Mouse (Mus musculus): ENCODE measurements around the gene Sox5. TPM values are rescaled to one million over a fixed set of nuclear protein-coding genes. Genes with fewer than 3 reads are reported as not detected.

Sox5 gene
- total RNA-seq, 2 experiments from 2014 or later = 46.4 to 57.5 TPM

GRCm38 (mm10) chr6:143960081-143960480, 821.7 kb downstream of the Sox5 start:
- DNase-seq (ENCODE audit: low spot score in 2 of 2) = no peak
- intact Hi-C loops (cut with DNase I) = no loop called here

- intact Hi-C loops (cut with DNase I) = no loop called here
Measured at GRCm38 (mm10) chr6:143958372-143958771, 823.4 kb downstream of the Sox5 start.

GRCm38 (mm10) chr6:143957063-143957462, 824.7 kb downstream of the Sox5 start:
- DNase-seq (ENCODE audit: low spot score in 2 of 2) = no peak
- intact Hi-C loops (cut with DNase I) = no loop called here

More at GRCm38 (mm10) chr6:143958372-143958771, 823.4 kb downstream of the Sox5 start:
- DNase-seq (ENCODE audit: low spot score in 2 of 2) = peak in 1 of 2 experiments; percentile 43

DNA sequence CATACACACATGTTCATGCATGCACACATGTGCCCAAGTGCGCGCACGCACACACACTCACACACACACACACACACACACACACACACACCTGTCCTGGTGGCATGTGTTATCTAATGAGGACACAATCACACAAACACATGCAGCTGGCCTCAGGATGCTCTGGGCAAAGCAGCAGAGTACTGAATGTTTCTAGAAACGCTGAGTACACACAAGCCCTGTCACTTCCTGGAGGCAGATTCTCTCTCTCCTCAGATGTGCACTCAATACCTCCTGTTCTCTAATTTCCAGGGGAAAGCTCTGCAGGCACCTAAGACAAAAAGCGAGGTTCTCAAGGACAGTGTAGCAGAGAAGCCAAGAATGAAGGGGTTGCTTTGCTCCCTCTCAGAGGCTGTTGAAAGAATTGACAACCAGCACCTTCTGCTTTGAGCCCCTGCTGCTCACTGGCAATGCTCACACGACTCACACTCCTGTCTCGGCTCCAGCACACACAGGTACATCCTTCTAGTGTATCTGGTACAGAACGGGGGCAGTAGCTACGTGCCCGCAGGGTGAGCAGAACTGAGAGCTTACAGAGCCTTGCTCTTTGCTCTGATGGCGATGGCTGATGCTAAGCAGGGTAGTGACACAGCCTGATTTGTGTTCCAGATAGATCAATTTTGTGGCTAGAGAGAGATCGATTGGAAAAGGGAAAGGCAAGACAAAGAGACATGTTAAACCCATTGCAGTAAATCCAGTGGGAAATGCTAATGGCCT, 833.0 kb downstream of the Sox5 start:
- no peak for DNase-seq (ENCODE audit: low spot score in 2 of 2)
- intact Hi-C loops (cut with DNase I) = no loop called here

- DNase-seq (ENCODE audit: low spot score in 2 of 2) = no peak
- intact Hi-C loops (cut with DNase I) = no loop called here
Measured at GRCm38 (mm10) chr6:143948071-143948470, 833.7 kb downstream of the Sox5 start.

DNA sequence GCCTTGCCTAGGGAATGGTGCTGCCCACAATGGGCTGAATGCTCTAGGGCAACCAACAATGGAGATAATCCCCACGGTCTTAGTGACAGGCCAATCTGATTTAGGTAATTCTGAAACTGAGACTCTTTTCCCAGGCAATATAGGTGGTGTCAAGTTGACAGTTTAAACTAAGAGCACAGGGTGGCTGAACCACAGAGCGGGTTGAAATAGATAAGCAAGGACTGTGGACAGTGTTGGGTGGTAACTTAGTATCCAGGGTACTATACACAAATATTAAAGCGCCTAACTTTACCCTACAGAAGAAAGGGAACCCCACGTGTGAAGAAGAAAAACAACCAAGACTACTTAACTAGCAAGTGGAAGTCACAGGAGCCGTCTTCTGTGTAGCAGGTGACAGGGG, 838.7 kb downstream of the Sox5 start:
- DNase-seq (ENCODE audit: low spot score in 2 of 2) = no peak
- intact Hi-C loops (cut with DNase I) = no loop called here

- intact Hi-C loops (cut with DNase I) = no loop called here
- DNase-seq (ENCODE audit: low spot score in 2 of 2) = no peak
Measured at GRCm38 (mm10) chr6:143941291-143941785, 840.4 kb downstream of the Sox5 start.

DNA sequence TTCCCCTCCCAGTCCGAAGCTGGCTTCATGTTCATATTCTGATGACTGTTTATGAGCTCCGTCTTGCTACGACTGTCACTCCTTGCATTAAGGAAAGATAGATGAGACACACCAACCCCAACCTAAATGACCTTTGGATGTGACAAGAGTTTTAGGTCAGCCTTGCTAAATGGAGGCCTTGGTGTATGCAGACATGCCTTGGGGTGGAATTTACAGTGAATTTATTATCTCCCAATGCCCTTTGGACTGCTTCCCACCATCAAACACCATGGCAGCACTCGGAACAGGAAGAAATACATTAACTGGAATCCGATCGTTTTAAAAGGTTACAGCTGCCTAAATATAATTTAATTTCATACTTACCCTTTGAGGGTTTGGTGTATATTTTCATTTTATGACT, 858.6 kb downstream of the Sox5 start:
- intact Hi-C loops (cut with DNase I) = no loop called here
- no peak for DNase-seq (ENCODE audit: low spot score in 2 of 2)

- DNase-seq (ENCODE audit: low spot score in 2 of 2) = no peak
- intact Hi-C loops (cut with DNase I) = no loop called here
Measured at GRCm38 (mm10) chr6:143918405-143918947, 863.3 kb downstream of the Sox5 start.

DNA sequence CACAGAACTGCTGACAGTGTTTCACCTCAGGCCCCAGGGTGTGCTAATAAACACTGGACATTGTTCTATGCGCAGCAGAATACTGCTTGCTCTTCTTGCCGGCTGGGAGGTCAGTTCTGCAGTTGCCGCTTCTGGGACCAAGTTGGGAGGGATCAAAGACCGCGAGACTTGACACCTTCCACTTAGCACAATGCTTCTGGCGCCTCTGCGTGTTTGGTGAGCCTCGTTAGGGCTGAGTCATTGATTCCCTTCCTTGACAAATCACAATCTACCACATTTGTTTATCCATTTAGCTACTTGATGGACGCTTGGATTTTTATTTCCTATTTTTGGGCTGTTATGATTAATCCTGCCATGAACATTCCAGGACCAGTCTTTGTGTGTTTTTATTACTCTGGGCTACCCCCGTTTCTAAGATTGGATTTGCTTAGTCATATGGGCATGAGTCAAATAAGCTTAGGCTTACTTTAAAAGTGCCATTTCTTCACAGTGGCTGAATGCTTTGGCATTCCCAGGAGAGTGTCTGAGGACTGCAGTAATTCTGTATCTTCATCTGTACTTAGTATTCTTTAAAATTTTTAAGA, 865.5 kb downstream of the Sox5 start:
- intact Hi-C loops (cut with DNase I) = no loop called here
- DNase-seq (ENCODE audit: low spot score in 2 of 2) = peak in 1 of 2 experiments; percentile 67

DNA sequence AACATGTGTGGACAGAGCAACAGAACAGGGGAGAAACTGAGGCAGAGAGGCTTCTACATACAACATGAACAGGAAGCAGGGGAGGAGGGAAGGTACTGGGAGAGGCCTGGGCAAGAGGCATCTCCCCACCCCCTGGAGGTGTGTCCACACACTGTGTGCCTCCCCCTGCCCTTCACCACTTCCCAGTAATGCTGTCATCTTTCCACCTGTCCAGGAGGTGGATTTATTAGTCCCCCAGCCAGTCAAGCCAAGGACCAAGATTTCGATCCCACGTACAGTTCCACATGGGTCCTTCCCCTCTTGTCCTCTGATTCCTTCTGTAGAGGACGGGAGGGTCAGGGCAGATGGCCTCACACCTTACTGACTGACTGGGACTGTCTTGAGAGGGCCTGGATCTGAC, 866.1 kb downstream of the Sox5 start:
- intact Hi-C loops (cut with DNase I) = no loop called here
- DNase-seq (ENCODE audit: low spot score in 2 of 2) = no peak

GRCm38 (mm10) chr6:143912316-143912715, 869.5 kb downstream of the Sox5 start:
- no peak for DNase-seq (ENCODE audit: low spot score in 2 of 2)
- intact Hi-C loops (cut with DNase I) = no loop called here

DNA sequence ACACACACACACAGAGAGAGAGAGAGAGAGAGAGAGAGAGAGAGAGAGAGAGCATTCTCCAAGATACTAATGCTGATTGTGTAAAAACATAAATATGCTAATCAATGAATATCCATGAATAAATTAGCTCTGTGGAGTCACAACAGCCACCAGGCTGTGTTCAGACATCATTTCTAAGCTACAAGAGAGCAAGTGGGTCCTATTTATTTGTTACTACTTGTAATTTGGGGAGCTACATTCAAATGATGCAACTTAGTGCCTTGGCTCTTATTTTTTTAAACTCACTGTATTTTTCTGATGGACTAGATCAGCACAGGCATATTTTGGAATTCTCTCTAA, 877.1 kb downstream of the Sox5 start:
- intact Hi-C loops (cut with DNase I) = no loop called here

DNA sequence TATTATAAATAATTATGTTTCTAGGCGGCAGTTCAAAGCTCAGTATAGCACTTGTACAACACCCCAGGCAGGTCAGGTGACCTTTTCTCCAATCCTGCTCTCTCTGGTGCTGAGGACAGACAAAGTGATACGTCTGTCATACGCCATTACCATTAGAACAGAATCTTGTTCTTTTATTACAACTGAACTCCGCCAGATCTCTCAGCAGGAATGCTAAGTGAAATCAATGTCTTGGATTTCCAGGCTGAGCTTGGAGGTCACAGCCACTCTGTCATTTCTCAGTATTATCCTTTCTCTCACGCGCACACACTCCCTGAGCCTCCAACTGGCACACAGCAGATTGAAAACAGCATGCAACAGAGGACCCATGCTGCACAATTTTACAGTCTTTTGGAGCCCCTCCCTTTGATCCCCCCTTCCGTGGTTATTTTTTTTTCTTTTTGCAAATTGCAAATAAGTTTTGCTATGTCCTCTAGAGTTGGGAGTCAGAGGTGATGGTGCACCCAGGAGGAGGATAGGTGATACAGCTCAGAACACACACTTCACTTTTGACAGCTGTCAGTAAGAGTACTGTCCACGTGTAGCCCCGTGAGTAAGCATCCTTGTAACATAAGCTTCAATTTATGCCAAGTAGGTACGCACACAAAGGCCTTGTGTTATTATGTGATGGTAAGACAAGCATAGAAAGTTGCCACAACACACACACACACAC, 877.6 kb downstream of the Sox5 start:
- no peak for DNase-seq (ENCODE audit: low spot score in 2 of 2)
- intact Hi-C loops (cut with DNase I) = no loop called here

More for the DNA sequence above, 877.1 kb downstream of the Sox5 start:
- no peak for DNase-seq (ENCODE audit: low spot score in 2 of 2)

DNA sequence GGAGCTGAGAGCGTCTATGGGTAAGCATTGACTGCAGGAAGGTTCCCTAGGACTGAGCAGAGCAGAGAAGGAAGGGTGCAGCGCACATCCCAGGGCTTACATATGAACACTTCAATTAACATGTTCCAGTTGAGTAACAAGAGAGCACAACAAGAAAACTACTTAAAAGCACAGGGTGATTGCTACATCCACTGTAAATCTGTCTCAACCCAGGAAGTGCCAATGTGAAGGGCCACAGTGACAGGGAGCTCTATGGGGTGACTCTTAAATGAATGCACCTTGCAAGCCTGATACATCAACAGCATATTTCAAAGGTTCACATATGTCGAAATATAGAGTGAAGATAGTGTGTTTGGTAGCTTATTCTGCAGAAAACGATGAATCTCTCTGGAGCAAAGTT, 880.9 kb downstream of the Sox5 start:
- DNase-seq (ENCODE audit: low spot score in 2 of 2) = no peak
- intact Hi-C loops (cut with DNase I) = no loop called here

DNA sequence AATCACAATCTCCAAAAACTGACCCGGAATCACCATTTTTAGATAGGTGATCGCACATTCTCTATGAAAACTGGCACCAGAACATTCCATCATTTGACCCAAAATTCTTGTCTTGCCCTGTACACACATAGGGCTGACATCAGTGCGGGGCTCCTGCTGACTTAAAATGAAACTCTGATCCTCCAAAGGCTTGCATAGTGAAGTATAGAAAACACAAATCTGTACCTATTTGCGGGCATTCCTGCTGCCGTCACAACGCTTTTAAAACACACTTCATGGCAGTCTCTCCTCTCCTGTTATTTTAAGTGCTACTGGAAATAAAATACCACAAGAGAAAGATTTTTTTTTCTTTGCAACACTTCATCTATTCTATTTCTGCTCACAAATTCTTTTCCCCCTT, 886.7 kb downstream of the Sox5 start:
- DNase-seq (ENCODE audit: low spot score in 2 of 2) = peak in 1 of 2 experiments; percentile 46
- intact Hi-C loops (cut with DNase I) = no loop called here

- intact Hi-C loops (cut with DNase I) = no loop called here
- DNase-seq (ENCODE audit: low spot score in 2 of 2) = no peak
Measured at GRCm38 (mm10) chr6:143892869-143893268, 888.9 kb downstream of the Sox5 start.

DNA sequence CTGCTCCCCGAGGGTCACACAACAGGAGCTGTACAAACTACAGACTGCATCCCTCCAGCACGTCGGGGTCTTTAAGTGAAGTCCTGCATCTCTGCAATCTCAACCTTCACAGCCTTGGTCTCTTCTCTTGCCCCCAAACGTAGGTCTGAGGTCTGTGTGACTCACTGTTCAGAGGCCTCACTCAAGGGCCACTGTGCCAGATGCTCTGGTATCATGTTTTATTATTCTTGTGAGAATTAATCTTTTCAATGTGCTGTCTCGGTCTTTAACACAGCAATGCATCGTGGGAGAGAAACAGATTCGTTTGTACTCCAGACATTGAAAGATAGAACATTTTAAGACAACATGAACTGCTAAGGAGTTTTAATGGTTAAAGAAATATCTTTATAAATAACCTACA, 893.2 kb downstream of the Sox5 start:
- intact Hi-C loops (cut with DNase I) = no loop called here
- DNase-seq (ENCODE audit: low spot score in 2 of 2) = no peak

DNA sequence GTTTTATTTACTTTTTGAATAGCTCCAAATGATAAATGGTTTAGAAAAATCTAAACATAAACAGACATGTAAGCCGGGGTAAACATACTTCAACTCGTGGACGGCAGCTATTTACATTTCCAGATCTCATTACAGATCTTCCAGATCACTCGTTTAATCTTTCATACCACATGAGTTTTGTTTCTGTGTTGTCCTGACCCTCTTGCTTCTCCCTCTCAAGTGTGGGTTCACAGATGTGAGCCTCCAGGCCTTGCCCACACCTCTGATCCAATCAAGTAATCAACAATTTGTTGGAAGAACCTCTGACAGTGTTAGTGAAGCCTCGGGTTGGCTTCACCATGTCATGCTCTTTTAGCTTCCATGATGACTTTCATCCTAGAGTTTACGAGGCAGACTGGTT, 903.3 kb downstream of the Sox5 start:
- DNase-seq (ENCODE audit: low spot score in 2 of 2) = no peak
- intact Hi-C loops (cut with DNase I) = no loop called here

- intact Hi-C loops (cut with DNase I) = no loop called here
- no peak for DNase-seq (ENCODE audit: low spot score in 2 of 2)
Measured at GRCm38 (mm10) chr6:143868790-143869189, 913.0 kb downstream of the Sox5 start.
